Mouse (Mus musculus) CH12.LX (cell line): ENCODE measurements at regions not wholly inside any gene's neighbourhood (a gene's known extent, or its start where the extent isn't known, plus 50 kb on each side); places are given as distances from the start of the nearest gene placed in this dataset.

Experiments used
- DNase-seq: peaks from one replicate; pipeline ENCODE4 v3.0.0-alpha.2; 2013; ENCODE audit errors: extremely low read depth
- H3K27ac ChIP-seq: 2 replicates; pipeline ENCODE4 v1.5.1; 2012; ENCODE audit warnings: low read depth, mild to moderate bottlenecking, control low read depth, moderate library complexity; ENCODE audit not compliant: insufficient read depth
- H3K27me3 ChIP-seq: replicated peaks from 2 replicates; pipeline ENCODE3; 2012; ENCODE audit warnings: inconsistent platforms
- H3K36me3 ChIP-seq, 2 experiments: replicated peaks in 1 of 2; 2 replicates each; pipeline versions ENCODE3 to v1.6.1; 2012; ENCODE audit warnings: inconsistent platforms in 1 of 2, low read length in 1 of 2, mild to moderate bottlenecking in 1 of 2, mixed read lengths in 1 of 2, moderate library complexity in 1 of 2; ENCODE audit not compliant: control insufficient read depth in 1 of 2, insufficient read depth in 1 of 2
- H3K4me1 ChIP-seq, 2 experiments: 2 replicates each; pipeline ENCODE4 v1.6.1; 2012; ENCODE audit warnings: inconsistent platforms in 1 of 2, moderate library complexity in 1 of 2; ENCODE audit not compliant: insufficient read depth in 2 of 2, control insufficient read depth in 1 of 2
- H3K4me2 ChIP-seq: 2 replicates; pipeline ENCODE4 v1.6.1; 2012; ENCODE audit warnings: low read depth, mild to moderate bottlenecking, control low read depth; ENCODE audit not compliant: poor library complexity, insufficient read depth, severe bottlenecking
- H3K4me3 ChIP-seq, 3 experiments: fragments of 150-350 bp in 1 of 3; sonication (generic) in 1 of 3; replicated peaks in 1 of 3; 2 replicates each; pipeline versions ENCODE3 to v1.5.1; 2011 to 2012; ENCODE audit warnings: low read depth in 2 of 3, low read length in 2 of 3, mild to moderate bottlenecking in 2 of 3, moderate library complexity in 2 of 3, control low read depth in 1 of 3, improper control_type of control experiment in 1 of 3, inconsistent platforms in 1 of 3, mixed read lengths in 1 of 3; ENCODE audit not compliant: poor library complexity in 1 of 3
- H3K79me2 ChIP-seq: replicated peaks from 2 replicates; pipeline ENCODE4 v1.6.1; 2012; ENCODE audit warnings: mild to moderate bottlenecking, moderate library complexity; ENCODE audit not compliant: control insufficient read depth, poor library complexity, insufficient read depth, severe bottlenecking; ENCODE audit errors: extremely low read depth
- H3K9ac ChIP-seq: 2 replicates; pipeline ENCODE4 v1.6.1; 2012; ENCODE audit warnings: low read depth, mild to moderate bottlenecking, control low read depth, moderate library complexity; ENCODE audit not compliant: insufficient read depth
- H3K9me3 ChIP-seq: replicated peaks from 2 replicates; pipeline ENCODE3; 2012; ENCODE audit warnings: low read length, inconsistent platforms, mixed read lengths
- CHD1 ChIP-seq: IDR thresholded peaks from 2 replicates; pipeline ENCODE4 v1.6.1; 2012; ENCODE audit warnings: low read depth, low read length, improper control_type of control experiment, inconsistent platforms
- CHD2 ChIP-seq: IDR thresholded peaks from 2 replicates; pipeline ENCODE4 v1.6.1; 2011; ENCODE audit warnings: low read length, improper control_type of control experiment
- CTCF ChIP-seq, 2 experiments: IDR thresholded peaks in 1 of 2; conservative IDR thresholded peaks in 1 of 2; 2 replicates each; pipeline ENCODE4 v1.5.1; 2011 to 2012; ENCODE audit warnings: low read depth in 2 of 2, low read length in 2 of 2, improper control_type of control experiment in 1 of 2, inconsistent platforms in 1 of 2, mild to moderate bottlenecking in 1 of 2, moderate library complexity in 1 of 2
- E2F4 ChIP-seq: IDR thresholded peaks from 2 replicates; pipeline ENCODE4 v1.6.1; 2011; ENCODE audit warnings: low read depth, low read length, improper control_type of control experiment; ENCODE audit not compliant: insufficient replicate concordance
- EP300 ChIP-seq: IDR thresholded peaks from 2 replicates; pipeline ENCODE4 v1.6.1; 2011; ENCODE audit warnings: low read length, improper control_type of control experiment
- GABPA ChIP-seq: IDR thresholded peaks from 2 replicates; pipeline ENCODE4 v1.6.1; 2012; ENCODE audit warnings: low read depth, low read length, improper control_type of control experiment, inconsistent platforms; ENCODE audit not compliant: insufficient replicate concordance
- HCFC1 ChIP-seq: IDR thresholded peaks from 2 replicates; pipeline ENCODE4 v1.6.1; 2012; ENCODE audit warnings: low read depth, mild to moderate bottlenecking, inconsistent platforms, low read length, improper control_type of control experiment
- IRF4 ChIP-seq: IDR thresholded peaks from 2 replicates; pipeline ENCODE4 v1.6.1; 2014; ENCODE audit warnings: low read depth, mild to moderate bottlenecking, inconsistent platforms, low read length, improper control_type of control experiment
- KAT2A ChIP-seq: IDR thresholded peaks from 2 replicates; pipeline ENCODE4 v1.6.1; 2012; ENCODE audit warnings: low read length, improper control_type of control experiment, inconsistent platforms; ENCODE audit not compliant: insufficient replicate concordance
- MAFK ChIP-seq: IDR thresholded peaks from 2 replicates; pipeline ENCODE4 v1.6.1; 2011; ENCODE audit warnings: low read length, improper control_type of control experiment; ENCODE audit not compliant: insufficient replicate concordance
- MAZ ChIP-seq: IDR thresholded peaks from 2 replicates; pipeline ENCODE4 v1.6.1; 2012; ENCODE audit warnings: low read depth, mild to moderate bottlenecking, inconsistent platforms, low read length, improper control_type of control experiment, moderate library complexity
- MXI1 ChIP-seq: IDR thresholded peaks from 2 replicates; pipeline ENCODE4 v1.6.1; 2011; ENCODE audit warnings: mild to moderate bottlenecking, low read depth, low read length, improper control_type of control experiment
- NELFE ChIP-seq: IDR thresholded peaks from 2 replicates; pipeline ENCODE4 v1.6.1; 2011; ENCODE audit warnings: low read depth, low read length, improper control_type of control experiment
- NRF1 ChIP-seq: IDR thresholded peaks from 2 replicates; pipeline ENCODE4 v1.6.1; 2014; ENCODE audit warnings: low read depth, mild to moderate bottlenecking, inconsistent platforms, low read length, improper control_type of control experiment, moderate library complexity
- POLR2A ChIP-seq: IDR thresholded peaks from 2 replicates; pipeline ENCODE4 v1.6.1; 2011; ENCODE audit warnings: low read depth, mild to moderate bottlenecking, improper control_type of control experiment, low read length
- POLR2AphosphoS2 ChIP-seq: IDR thresholded peaks from 2 replicates; pipeline ENCODE4 v1.6.1; 2011; ENCODE audit warnings: low read depth, low read length, improper control_type of control experiment
- RCOR1 ChIP-seq: conservative IDR thresholded peaks from 2 replicates; pipeline ENCODE4 v1.6.1; 2012; ENCODE audit warnings: low read depth, mild to moderate bottlenecking, inconsistent platforms, low read length, improper control_type of control experiment
- SIN3A ChIP-seq: IDR thresholded peaks from 2 replicates; pipeline ENCODE4 v1.6.1; 2012; ENCODE audit warnings: low read length, improper control_type of control experiment, inconsistent platforms
- UBTF ChIP-seq: IDR thresholded peaks from 2 replicates; pipeline ENCODE4 v1.6.1; 2012; ENCODE audit warnings: low read depth, mild to moderate bottlenecking, inconsistent platforms, low read length, improper control_type of control experiment, moderate library complexity
- USF1 ChIP-seq: IDR thresholded peaks from 2 replicates; pipeline ENCODE4 v1.6.1; 2014; ENCODE audit warnings: low read depth, mild to moderate bottlenecking, inconsistent platforms, low read length, improper control_type of control experiment
- ZMIZ1 ChIP-seq: IDR thresholded peaks from 2 replicates; pipeline ENCODE4 v1.6.1; 2012; ENCODE audit warnings: low read depth, mild to moderate bottlenecking, inconsistent platforms, low read length, improper control_type of control experiment
- ZNF384 ChIP-seq: IDR thresholded peaks from 2 replicates; pipeline ENCODE4 v1.6.1; 2012; ENCODE audit warnings: low read depth, low read length, improper control_type of control experiment, inconsistent platforms
- dilution Hi-C: fragments of 300-500 bp; cut with MboI; formaldehyde crosslinking; loops from 2 replicates; pipeline ENCODE4 v1.14.3; 2020; ENCODE audit warnings: low sequenced_read_pairs; ENCODE audit not compliant: extremely low pct_unique_long_range_greater_than_20kb, extremely low pct_ligation_motif_present
- in situ Hi-C: fragments of 300-500 bp; cut with MboI; formaldehyde crosslinking; loops from 3 replicates; pipeline ENCODE4 v1.14.3; 2019; ENCODE audit warnings: low sequenced_read_pairs, low pct_ligation_motif_present, low pct_unique_long_range_greater_than_20kb, mixed read lengths

GRCm38 (mm10) chr12:92100080-92100479 is 251.1 kb upstream of the Sel1l start:
- in situ Hi-C loops, result no loop called here
- DNase-seq, result no peak
- Histone ChIP-seq H3K9ac (no peak overlapping the region), H3K4me1 (no peaks in the 10 kb centered on the region), H3K27ac (no peak overlapping the region), H3K4me2 (no peak overlapping the region), H3K9me3 (no peaks in the 10 kb centered on the region), H3K36me3 (no peaks in the 10 kb centered on the region), H3K27me3 (no peaks in the 10 kb centered on the region), H3K4me3 (no peak overlapping the region), H3K79me2 (no peaks in the 10 kb centered on the region)
- dilution Hi-C loops, result no loop called here
- no peak for TF ChIP-seq USF1
- no peak for TF ChIP-seq MAZ
- TF ChIP-seq UBTF, result no peak
- TF ChIP-seq HCFC1, result no peak
- TF ChIP-seq EP300, result no peak
- no peak for TF ChIP-seq ZMIZ1
- TF ChIP-seq NRF1, result no peak
- no peak for TF ChIP-seq IRF4
- no peak for TF ChIP-seq MXI1
- TF ChIP-seq SIN3A, result no peak
- TF ChIP-seq KAT2A, result no peak
- no peak for TF ChIP-seq CTCF (conservative IDR thresholded peaks at IDR 0.05 in 1 of 2, IDR thresholded peaks at IDR 0.05 in 1 of 2; ENCODE audit: low read depth in 2 of 2, low read length in 2 of 2)
- no peak for TF ChIP-seq POLR2AphosphoS2
- no peak for TF ChIP-seq CHD1
- no peak for TF ChIP-seq ZNF384
- TF ChIP-seq NELFE, result no peak
- TF ChIP-seq E2F4, result no peak
- TF ChIP-seq RCOR1, result no peak
- no peak for TF ChIP-seq CHD2
- no peak for TF ChIP-seq POLR2A

GRCm38 (mm10) chr12:92092794-92093365 is 243.9 kb upstream of the Sel1l start:
- dilution Hi-C loops (no loop called here), in situ Hi-C loops (no loop called here)
- no peak for DNase-seq

More at GRCm38 (mm10) chr12:92092794-92093365, 243.9 kb upstream of the Sel1l start:
- H3K4me1 ChIP-seq, result no peaks in the 10 kb centered on the region
- no peak overlapping the region for H3K9ac ChIP-seq
- no peaks in the 10 kb centered on the region for H3K27me3 ChIP-seq
- TF ChIP-seq MAFK (no peak), CHD1 (no peak), MXI1 (no peak), UBTF (no peak), CHD2 (no peak), GABPA (no peak)
- H3K9me3 ChIP-seq, result no peaks in the 10 kb centered on the region
- H3K4me3 ChIP-seq, result no peak overlapping the region
- H3K36me3 ChIP-seq, result no peaks in the 10 kb centered on the region
- no peak overlapping the region for H3K27ac ChIP-seq
- H3K4me2 ChIP-seq, result no peak overlapping the region
- H3K79me2 ChIP-seq, result no peaks in the 10 kb centered on the region
